Mouse (Mus musculus) intestine, postnatal 0 days (tissue): ENCODE results near the gene Cbx2. TPM values are rescaled to one million over a fixed set of nuclear protein-coding genes. Genes with fewer than 3 reads are reported as not detected.

Source experiments
- ATAC-seq: fragments of 200-750 bp; cut with Nextera tagmentation; 2 replicates; pipeline ENCODE4 v1.8.0; 2017; ENCODE audit warnings: mild to moderate bottlenecking, moderate TSS enrichment, moderate library complexity
- H3K27ac ChIP-seq: fragments of 300-500 bp; sonication (generic); 2 replicates; pipeline ENCODE4 v1.5.1; 2014; ENCODE audit warnings: mild to moderate bottlenecking, low read depth, low read length, moderate library complexity
- H3K27me3 ChIP-seq: fragments of 300-500 bp; sonication (generic); replicated peaks from 2 replicates; pipeline ENCODE4 v1.6.1; 2014; ENCODE audit warnings: low read length, mixed read lengths; ENCODE audit not compliant: control insufficient read depth, insufficient read depth
- H3K36me3 ChIP-seq: fragments of 300-500 bp; sonication (generic); 2 replicates; pipeline ENCODE4 v1.6.1; 2014; ENCODE audit warnings: mild to moderate bottlenecking, moderate library complexity; ENCODE audit not compliant: control insufficient read depth, insufficient read depth
- H3K4me1 ChIP-seq: fragments of 300-500 bp; sonication (generic); replicated peaks from 2 replicates; pipeline ENCODE4 v1.6.1; 2014; ENCODE audit warnings: antibody characterized with exemption, low read length, mixed read lengths; ENCODE audit not compliant: control insufficient read depth, insufficient read depth
- H3K4me2 ChIP-seq: fragments of 300-500 bp; sonication (generic); replicated peaks from 2 replicates; pipeline ENCODE4 v1.6.1; 2014; ENCODE audit warnings: low read depth, mild to moderate bottlenecking, moderate library complexity
- H3K4me3 ChIP-seq: fragments of 300-500 bp; sonication (generic); 2 replicates; pipeline ENCODE4 v1.5.1; 2014; ENCODE audit warnings: low read depth, low read length
- H3K9ac ChIP-seq: fragments of 300-500 bp; sonication (generic); 2 replicates; pipeline ENCODE4 v1.6.1; 2014; ENCODE audit warnings: mild to moderate bottlenecking, low read depth, low read length
- H3K9me3 ChIP-seq: fragments of 300-500 bp; sonication (generic); 2 replicates; pipeline ENCODE4 v1.6.1; 2016; ENCODE audit warnings: mixed run types; ENCODE audit not compliant: control insufficient read depth
- CTCF ChIP-seq: sonication (generic); IDR thresholded peaks from 2 replicates; pipeline ENCODE4 v1.5.1; 2016; ENCODE audit warnings: low read depth, mild to moderate bottlenecking, control low read depth, antibody characterized with exemption, moderate library complexity
- WGBS: fragments of 180-500 bp; shearing (Covaris S2); extraction: QIAGEN DNeasy Blood & Tissue Kit; methylation state at CpG from one replicate; pipeline ENCODE4 v1.1.7; 2014; 5-methylcytosine and 5-hydroxymethylcytosine counted together
- polyA plus RNA-seq: library from polyadenylated mRNA; unstranded; fragments of >200 nt; fragmentation: Nextera tagmentation; extraction: Ambion mirVana; gene quantifications from 2 replicates; pipeline ENCODE4 v1.2.1, GENCODE M21; 2015

Cbx2 gene
- polyA plus RNA-seq: 4.9 TPM in 2 replicates

DNA sequence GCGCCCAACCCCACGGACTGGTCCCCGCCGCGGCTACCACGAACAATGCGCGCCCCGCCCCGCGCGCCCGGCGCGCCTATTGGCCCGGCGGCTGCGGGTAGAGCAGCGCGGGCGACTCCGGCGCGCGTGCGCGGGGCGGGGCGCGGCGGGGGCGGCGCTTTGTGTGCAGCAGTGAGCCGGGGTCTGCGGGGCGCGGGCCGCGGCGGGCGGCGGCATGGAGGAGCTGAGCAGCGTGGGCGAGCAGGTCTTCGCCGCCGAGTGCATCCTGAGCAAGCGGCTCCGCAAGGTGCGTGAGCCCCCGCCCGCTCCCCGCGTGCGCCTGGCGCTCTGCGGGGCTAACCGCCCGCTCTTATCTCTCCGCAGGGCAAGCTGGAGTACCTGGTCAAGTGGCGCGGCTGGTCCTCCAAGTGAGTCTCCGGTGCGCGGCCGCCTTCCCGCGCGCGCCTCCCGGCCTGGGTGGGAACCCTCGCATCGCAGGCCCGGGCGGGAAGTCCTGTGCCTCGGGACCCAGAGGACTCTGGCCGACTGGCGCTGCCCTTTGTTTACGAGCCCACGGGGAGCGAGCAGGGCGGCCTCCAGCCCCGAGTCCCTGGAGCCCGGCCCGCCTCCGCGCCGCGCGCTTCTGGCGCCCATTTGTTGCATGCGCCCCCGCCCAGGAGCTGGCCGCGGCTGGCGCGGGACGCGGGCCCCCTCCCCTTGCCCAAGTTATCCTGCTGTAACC, at the start of gene Cbx2:
Gene Cbx2, plus strand, starts transcription at position 68 of the 721 bp plus-strand sequence.
- peak within 1 kb of the TSS; percentile 54 for H3K27ac ChIP-seq
- H3K4me3 ChIP-seq: peak within 1 kb of the TSS; percentile 85
- under 1% methylated on average over 81 of the region's 99 CpGs for WGBS
- peak within 1 kb of the TSS; percentile 97 for H3K4me2 ChIP-seq
- H3K27me3 ChIP-seq: peaks cover 12% of the 10 kb centered on the region
- H3K9me3 ChIP-seq: no peaks in the 10 kb centered on the region
- H3K36me3 ChIP-seq: peaks cover 17% of the 10 kb centered on the region
- H3K4me1 ChIP-seq: peaks cover 11% of the 10 kb centered on the region
- peak; percentile 86 for ATAC-seq
- TF ChIP-seq CTCF: no peak
- H3K9ac ChIP-seq: peak within 1 kb of the TSS; percentile 65

GRCm38 (mm10) chr11:118974340-118974739, 48.4 kb upstream of the Cbx2 start:
- H3K9me3 ChIP-seq: no peaks in the 10 kb centered on the region
- WGBS: 41% methylated on average over 7 of the region's 7 CpGs
- H3K4me1 ChIP-seq: 0 out of 2 replicates have a peak, but pooled peaks cover 6% of the 10 kb centered on the region
- peak overlapping the region; percentile 60 for H3K27ac ChIP-seq
- ATAC-seq: peak; percentile 70
- TF ChIP-seq CTCF: no peak
- no peaks in the 10 kb centered on the region for H3K36me3 ChIP-seq
- H3K4me2 ChIP-seq: no peak overlapping the region
- H3K27me3 ChIP-seq: no peaks in the 10 kb centered on the region; the same call in 1 of the 2 replicates
- no peak overlapping the region for H3K9ac ChIP-seq
- no peak overlapping the region for H3K4me3 ChIP-seq

GRCm38 (mm10) chr11:118975427-118975826, 47.3 kb upstream of the Cbx2 start:
- Histone ChIP-seq H3K36me3 (no peaks in the 10 kb centered on the region), H3K27me3 (no peaks in the 10 kb centered on the region; the same call in 1 of the 2 replicates), H3K4me2 (peak overlapping the region; percentile 47), H3K27ac (no peak overlapping the region), H3K4me3 (no peak overlapping the region), H3K9me3 (no peaks in the 10 kb centered on the region), H3K4me1 (0 out of 2 replicates have a peak, but pooled peaks cover 6% of the 10 kb centered on the region), H3K9ac (no peak overlapping the region)
- peak; percentile 90 for TF ChIP-seq CTCF
- 0 out of 2 replicates have a peak, but pooled peaks have one; percentile 21 for ATAC-seq
- 2% methylated on average over 10 of the region's 10 CpGs for WGBS

- WGBS: 14% methylated on average over 12 of the region's 12 CpGs
- no peak overlapping the region for H3K4me3 ChIP-seq
- no peak overlapping the region for H3K9ac ChIP-seq
These were observed 46.8 kb upstream of the Cbx2 start for GRCm38 (mm10) chr11:118975917-118976316.

DNA sequence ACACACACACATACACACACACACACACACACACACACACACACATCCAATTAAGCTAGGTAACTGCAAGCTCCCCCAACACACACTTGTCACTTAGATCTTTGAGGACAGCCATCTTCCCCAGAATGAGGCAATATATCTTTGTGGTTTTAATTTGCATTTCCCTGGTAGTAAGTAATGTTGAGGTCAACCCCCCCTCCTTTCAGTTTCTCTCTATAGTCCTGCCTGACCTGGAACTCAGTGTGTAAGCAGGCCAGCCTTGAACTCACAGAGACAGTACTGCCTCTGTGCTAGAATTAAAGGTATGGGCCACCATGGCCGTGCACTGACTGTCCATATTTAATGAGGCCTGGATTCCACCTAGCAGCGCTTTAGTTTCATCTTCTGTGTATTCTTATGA, 42.4 kb upstream of the Cbx2 start:
- no peaks in the 10 kb centered on the region for H3K36me3 ChIP-seq
- no peaks in the 10 kb centered on the region for H3K27me3 ChIP-seq
- H3K9ac ChIP-seq: no peak overlapping the region
- TF ChIP-seq CTCF: no peak
- 0 out of 2 replicates have a peak, but pooled peaks cover 3% of the 10 kb centered on the region for H3K4me1 ChIP-seq
- no peaks in the 10 kb centered on the region for H3K9me3 ChIP-seq
- WGBS: 67% methylated on average over 2 of the region's 2 CpGs
- ATAC-seq: no peak
- no peak overlapping the region for H3K4me2 ChIP-seq
- no peak overlapping the region for H3K27ac ChIP-seq
- H3K4me3 ChIP-seq: no peak overlapping the region

More at GRCm38 (mm10) chr11:118975917-118976316, 46.8 kb upstream of the Cbx2 start:
- ATAC-seq: peak; percentile 9; the same call in 1 of the 2 replicates
- H3K4me1 ChIP-seq: 0 out of 2 replicates have a peak, but pooled peaks cover 6% of the 10 kb centered on the region
- no peaks in the 10 kb centered on the region; the same call in 1 of the 2 replicates for H3K27me3 ChIP-seq
- no peak for TF ChIP-seq CTCF
- no peak overlapping the region for H3K27ac ChIP-seq
- H3K9me3 ChIP-seq: no peaks in the 10 kb centered on the region
- no peaks in the 10 kb centered on the region for H3K36me3 ChIP-seq
- peak overlapping the region; percentile 47 for H3K4me2 ChIP-seq

GRCm38 (mm10) chr11:118981012-118981776, 41.6 kb upstream of the Cbx2 start:
- Histone ChIP-seq H3K4me1 (no peaks in the 10 kb centered on the region), H3K9me3 (no peaks in the 10 kb centered on the region), H3K4me3 (no peak overlapping the region), H3K27me3 (no peaks in the 10 kb centered on the region), H3K27ac (no peak overlapping the region), H3K9ac (no peak overlapping the region), H3K4me2 (no peak overlapping the region), H3K36me3 (no peaks in the 10 kb centered on the region)
- peak; percentile 37 for TF ChIP-seq CTCF
- ATAC-seq: no peak
- 64% methylated on average over 18 of the region's 18 CpGs for WGBS
